Mouse (Mus musculus) ovary, postnatal 14 days (tissue): ENCODE measurements around the gene Tubb5.

ENCODE experiments used
- DNase-seq: peaks from one replicate; pipeline ENCODE4 v3.0.0; 2022; ENCODE audit warnings: low spot score

Gene Tubb5

DNA sequence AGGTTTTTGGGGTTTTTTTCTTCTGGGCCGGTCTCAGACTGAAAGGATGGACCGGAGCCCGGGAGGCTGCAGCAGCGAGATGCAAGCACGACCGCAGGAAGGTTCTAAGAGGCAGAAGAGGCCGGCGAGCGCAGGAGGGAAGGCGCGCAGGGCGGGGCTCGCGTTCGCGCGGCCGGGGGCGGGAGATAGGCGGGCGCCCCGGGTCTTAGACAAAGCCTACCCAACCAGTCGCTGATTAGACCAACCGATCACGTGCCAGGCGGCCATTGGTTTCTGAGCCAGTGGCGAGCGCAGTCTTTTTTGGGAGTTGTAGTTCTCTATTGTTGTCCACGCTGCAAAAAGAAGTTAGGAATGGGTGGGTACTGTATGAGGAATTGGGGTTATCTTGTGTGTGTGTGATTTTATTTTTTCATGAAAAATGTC is at the start of gene Tubb5:
Gene Tubb5, minus strand, starts transcription at position 185 of the 423 bp plus-strand sequence.
- peak; percentile 92 for DNase-seq

DNA sequence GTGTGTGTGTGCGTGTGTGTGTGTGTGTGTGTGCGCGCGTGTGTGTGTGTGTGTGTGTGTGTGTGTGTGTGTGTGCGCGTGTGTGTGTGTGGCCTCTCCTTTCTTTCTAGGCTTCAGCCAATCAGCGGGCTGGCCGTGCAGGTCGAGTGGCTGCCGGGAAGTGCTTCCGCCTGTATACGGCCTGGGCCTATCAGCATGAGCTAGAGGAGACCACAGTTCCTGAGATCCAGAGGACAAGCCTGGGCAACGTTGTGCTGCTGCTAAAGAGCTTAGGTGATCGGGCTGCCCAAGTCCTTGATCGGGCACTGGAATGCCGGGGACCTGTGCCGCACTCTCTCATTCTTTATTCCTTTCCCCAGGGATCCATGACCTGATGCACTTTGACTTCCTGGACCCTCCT is 49.6 kb upstream of the Tubb5 start:
- no peak for DNase-seq

DNA sequence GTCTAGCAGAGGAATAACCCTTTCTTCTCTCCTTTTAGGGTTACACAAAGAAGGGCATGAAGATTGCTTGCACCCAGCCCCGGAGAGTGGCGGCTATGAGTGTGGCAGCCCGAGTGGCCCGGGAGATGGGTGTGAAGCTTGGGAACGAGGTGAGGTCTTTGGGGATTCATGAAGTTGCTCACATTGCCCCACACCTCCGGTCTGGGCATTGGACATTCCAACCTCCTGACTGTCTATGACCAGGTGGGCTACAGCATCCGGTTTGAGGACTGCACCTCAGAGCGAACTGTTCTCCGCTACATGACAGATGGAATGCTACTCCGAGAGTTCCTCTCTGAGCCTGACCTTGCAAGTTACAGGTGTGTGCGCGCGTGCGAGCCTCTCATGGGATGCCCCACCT is 45.7 kb upstream of the Tubb5 start:
- no peak for DNase-seq

DNA sequence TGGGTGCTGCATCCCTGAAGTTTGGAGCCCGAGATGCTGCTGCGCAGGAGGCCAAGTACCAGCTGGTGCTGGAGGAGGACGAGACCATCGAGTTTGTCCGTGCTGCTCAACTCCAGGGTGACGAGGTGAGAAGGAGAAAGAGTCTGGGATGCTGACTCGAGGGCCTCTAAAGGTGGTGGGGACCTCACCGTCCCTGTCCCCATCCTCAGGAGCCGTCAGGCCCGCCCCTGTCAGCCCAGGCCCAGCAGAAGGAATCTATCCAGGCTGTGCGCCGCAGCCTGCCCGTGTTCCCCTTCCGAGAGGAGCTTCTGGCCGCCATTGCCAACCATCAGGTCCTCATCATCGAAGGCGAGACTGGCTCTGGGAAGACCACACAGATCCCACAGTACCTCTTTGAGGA is 44.8 kb upstream of the Tubb5 start:
- DNase-seq, result no peak

DNA sequence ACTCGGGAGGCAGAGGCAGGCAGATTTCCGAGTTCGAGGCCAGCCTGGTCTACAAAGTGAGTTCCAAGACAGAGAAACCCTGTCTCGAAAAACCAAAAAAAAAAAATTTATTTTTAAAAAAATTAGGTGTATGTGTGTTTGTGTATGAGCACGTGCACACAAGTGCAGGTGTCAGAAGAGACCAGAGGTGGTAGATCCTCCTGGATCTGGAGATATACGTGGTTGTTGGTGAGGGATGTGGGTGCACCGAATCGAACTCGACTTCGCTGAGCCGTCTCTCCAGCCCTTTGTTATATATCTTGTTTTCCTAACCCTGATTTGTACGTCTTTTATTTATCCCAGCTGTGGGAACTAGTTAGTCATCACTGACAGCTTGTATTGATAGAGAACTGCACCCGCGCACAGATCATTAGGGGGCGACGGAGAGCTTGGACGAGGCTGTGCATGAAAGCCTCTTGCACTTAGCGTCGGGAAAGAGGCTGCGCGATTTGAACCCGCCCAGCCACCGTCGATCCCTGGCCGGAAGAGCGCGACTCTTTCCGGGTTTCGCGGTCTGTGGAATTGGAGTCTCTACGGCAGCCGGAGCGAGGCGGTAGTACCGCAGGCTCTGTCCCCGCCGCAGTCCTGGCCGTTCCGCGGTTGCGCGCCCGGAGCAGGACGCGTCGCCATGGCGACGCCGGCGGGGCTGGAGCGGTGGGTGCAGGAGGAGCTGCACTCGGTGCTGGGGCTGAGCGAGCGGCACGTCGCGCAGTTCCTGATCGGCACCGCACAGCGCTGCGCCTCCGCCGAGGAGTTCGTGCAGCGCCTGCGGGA is 41.3 kb upstream of the Tubb5 start, which contains the start of gene Dhx16:
Gene Dhx16, plus strand, starts transcription at position 575 of the 813 bp plus-strand sequence.
- DNase-seq, result peak; percentile 90

DNA sequence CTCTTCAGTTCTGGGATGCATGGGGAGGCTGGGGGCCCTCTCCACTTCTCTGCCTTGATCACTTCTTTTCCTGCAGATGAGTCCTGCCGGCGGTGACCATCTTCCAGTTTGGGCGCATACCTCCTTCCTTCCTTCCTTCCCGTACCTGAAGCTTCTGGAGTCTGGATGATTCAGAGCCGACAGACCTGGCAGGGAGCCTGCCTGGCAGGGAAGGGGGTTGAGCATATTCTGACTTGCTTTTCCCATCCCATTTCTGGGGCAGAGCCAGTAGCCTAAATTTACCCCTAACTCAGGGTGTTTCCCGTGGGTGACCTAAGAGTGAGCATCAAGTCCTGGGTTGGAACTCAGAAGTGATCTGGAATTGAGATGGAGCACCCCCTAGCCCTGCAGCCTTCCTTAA is 36.6 kb upstream of the Tubb5 start:
- no peak for DNase-seq

DNA sequence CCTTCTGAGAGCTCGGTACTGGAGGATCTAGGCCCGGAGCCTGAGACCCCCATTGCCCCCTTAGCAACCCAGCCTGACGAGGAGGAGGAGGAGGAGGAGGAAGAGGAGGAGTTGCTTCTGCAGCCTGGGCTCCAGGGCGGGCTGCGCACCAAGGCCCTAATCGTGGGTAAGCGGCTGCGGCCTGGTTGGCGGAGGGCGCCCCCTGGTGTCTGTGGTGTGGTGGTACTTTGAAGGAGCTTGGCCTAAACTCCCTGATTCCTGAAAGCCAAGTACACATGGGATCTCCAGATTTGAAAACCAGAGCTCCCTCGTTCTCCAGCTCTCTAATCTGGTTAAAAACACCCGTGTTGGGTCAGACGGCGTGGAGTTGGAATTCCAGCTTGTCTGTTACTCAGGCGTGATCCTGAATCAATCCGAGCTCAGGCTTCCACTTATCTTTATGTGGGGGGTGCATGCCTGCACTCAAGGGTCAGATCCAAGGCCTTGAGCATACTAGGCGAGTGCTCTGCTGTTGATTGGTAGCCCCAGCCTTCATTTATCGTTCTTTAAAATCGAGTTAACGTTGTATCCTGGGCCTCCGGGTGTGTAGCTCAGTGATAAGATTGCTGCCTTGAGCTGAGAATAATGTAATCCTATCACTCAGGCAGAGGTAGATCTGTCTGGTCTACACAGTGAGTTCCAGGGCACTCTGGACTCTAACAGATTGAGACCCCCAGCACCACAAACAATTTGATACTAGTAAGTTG is 35.8 kb upstream of the Tubb5 start:
- DNase-seq, result peak; percentile 91

DNA sequence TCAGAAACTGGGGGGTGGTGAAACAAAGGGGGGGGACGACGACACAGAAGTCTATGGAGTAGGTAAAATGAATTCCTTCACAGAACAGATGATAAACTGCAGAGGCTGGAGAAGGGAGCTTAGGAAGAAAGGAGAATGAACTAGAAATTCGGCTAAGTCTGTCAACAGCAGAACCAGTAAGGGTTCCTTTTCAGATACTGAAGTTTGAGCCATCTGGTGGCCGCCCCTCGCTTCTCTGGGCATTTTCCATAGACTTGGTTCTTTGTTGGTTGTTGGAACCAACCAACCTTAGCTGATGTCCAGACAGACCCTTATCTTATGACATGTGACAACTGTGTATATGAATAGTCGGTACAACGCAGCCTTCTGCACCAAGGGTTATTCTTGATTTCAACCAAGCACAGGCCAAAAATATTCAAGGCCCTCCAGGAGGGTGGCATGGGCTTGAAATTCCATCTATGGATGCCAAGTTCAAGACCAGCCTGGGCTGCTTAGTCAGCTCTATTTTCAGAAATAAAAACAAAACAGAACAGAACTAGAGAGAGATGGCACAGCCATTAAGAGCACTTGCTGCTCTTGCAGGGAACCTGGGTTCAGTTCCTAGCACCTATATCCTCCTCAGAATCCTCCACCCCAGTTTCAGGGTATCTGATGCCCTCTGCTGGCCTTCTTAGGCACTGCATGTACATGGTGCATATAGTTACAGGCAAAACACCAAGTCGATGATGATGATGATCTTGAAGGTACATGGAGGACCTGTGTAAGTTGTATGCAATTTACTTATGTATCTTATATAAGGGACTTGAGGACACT is 33.0 kb upstream of the Tubb5 start:
- DNase-seq, result no peak

DNA sequence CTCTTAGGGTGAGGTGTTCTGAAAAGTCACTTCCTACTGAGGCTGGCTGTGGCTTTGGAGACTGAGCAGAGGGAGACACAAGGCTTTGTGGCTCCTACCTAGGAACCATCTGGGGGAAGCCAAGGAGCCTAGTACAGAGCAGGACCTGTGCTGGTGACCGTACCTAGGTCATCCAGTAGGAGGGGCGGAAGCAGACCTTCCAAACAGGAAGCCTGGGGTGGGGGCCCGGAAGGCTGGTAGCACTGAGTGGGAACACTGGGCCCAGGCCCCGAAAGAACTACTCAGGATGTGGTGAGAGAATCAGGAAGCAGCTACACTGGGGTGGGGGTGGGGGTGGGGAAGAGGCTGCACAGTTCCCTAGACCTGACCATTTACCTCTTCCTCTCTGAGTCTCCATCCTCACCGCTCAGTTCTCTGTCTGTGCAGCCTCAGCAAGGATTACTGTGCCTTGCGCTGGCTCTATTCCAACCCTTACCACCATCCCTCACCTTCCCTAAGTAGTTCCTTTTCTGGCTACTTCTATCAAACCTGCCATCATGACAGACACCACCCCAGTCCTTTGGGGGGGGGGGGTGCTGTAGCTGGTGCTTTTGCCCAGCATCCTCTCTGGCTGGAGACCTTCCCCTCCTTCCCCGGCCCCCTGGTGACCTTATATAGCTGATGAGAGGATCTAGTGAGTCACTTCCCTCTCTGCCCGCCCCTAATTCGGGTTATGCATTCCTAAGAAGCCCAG is 32.2 kb upstream of the Tubb5 start:
- no peak for DNase-seq

DNA sequence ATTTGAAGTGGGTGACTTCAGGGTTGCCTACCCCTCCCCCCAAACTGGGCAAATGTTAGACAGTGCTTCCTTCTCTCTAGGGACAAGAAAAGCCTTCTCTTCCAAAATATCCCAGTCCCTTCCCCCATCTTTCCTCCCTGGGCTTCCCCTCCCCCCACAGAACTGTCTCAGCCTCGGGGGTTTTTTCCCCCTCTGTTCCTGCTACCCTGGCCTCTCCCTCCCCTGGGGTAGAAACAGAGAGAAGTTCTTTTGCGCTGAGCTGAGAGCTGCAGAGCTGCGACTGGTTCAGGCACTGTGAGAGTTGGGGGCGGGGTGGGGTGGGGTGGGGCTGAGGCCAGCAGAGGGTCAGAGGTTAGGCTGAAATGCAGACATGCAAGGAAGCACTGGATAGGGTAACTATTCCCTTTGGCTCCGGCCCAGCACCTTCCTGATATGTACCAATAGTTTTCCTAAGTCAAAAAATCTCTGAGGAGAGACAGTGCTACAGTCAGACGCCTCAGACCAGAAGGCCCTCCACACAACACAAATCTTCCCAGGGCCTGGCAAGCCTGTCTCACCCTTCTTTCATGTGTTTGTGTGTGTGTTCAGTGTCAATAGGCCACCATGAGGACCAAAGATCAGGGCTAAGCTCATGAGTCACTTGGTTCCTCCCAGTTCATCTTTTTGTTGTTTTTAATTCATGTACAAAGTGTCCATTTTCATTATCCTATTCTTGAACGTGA is 31.4 kb upstream of the Tubb5 start:
- no peak for DNase-seq

DNA sequence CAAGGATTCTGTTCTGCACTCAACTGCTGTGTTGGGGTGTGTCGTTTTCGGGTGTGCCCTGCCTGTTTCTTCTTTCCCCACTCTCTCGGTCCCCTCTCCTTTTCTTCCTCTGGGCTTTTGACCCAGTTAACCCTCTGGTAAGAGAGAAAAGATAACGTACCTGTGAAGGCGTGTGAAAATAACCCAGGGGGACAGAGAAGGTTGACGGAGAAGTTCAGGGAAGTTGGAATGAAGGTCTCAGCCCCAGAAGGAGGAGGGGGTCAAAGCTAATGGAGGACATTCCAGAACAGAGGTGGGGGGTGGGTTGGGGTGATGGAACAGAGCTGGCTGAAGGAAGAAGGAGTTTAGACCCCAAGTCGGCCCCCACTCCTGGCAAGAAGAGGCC is 30.8 kb upstream of the Tubb5 start:
- DNase-seq, result no peak

DNA sequence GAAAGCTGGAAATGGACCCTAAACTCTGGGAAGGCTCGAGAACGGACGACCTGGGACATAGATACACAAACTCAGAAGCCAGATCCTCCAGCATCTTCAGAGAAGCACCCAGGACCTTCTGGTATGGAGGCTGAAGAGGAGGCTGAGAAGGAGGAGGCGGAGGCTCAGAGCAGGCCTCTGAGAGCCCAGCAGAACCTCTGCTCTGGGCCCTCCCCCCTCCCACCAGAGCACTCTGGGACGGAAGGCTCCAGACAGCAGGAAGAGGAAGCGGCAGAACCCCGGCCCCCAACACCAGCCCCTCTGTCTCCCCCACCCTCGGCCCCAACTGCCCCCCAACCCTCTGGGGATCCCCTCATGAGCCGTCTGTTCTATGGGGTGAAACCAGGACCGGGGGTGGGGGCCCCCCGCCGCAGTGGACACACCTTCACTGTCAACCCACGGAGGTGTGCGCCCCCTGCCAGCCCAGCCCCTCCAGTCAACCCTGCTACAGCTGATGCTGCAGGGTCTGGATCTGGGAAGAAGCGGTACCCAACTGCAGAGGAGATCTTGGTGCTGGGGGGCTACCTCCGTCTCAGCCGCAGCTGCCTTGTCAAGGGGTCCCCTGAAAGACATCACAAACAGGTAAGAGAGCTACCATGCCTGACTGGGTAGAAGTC is 30.2 kb upstream of the Tubb5 start:
- DNase-seq, result no peak

DNA sequence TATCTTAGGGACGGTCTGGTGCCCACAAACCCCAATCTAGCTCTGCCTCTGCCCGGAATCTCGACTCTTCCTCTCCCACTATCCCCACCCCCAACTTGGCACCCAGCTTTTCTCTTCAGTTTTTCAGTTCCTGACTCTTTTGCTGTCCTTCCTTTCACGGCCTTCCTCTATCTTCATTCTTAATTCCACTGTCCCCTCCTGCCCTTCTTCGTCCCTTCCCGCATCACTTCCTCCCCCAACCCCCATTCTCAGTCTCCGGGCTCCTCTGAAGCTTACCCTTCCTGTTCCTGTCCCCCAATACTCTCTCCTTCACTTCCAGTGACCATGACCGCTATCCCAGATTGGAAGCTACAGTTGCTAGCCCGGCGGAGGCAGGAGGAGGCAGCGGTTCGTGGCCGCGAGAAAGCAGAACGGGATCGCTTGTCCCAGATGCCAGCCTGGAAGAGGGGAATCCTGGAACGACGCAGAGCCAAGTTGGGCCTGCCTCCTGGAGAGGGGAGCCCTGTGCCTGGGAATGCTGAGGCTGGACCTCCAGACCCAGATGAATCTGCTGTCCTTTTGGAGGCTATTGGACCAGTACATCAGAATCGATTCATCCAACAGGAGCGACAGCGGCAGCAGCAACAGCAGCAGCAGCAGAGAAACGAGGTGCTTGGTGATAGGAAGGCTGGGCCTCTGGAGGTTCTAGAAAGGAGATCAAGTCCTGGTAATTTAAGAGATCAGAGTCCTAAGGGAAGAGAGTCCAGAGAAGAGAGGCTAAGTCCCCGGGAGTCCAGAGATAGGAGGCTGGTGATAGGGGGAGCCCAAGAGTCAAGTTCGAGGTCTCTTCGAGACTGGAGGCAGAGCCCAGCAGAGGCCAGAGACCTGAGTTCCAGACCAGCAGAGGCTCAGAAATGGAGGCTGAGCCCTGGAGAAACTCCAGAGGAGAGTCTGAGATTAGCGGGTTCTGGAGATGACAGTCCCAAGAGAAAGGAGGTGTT is 29.1 kb upstream of the Tubb5 start:
- no peak for DNase-seq

DNA sequence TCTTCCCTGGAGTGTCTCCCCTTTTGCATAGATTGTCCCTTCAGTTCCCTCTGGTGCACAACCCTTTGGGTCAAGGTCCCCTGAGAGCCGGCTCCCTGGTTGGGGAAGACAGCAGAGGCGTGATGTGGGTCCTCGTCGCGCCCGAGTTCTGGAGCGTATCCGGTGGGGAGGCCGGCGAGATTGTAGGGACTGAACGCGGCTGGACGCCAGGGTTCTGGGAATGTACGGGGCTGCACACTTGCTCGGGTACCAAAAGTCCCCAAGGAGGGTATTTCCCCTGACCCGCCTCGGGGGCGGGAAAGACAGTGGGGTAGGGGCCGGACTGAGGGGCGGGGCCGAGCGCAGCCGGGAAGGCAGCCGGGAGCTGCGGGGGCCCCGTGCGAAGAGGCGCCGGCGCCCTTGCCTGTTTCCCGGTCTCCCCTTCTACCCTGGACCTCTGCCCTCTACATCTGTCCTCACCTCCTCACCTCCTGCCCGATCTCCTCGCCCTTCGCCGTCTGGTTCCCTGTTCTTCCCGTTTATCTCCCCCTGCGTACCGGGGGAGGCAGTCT is 28.2 kb upstream of the Tubb5 start:
- peak; percentile 51 for DNase-seq

DNA sequence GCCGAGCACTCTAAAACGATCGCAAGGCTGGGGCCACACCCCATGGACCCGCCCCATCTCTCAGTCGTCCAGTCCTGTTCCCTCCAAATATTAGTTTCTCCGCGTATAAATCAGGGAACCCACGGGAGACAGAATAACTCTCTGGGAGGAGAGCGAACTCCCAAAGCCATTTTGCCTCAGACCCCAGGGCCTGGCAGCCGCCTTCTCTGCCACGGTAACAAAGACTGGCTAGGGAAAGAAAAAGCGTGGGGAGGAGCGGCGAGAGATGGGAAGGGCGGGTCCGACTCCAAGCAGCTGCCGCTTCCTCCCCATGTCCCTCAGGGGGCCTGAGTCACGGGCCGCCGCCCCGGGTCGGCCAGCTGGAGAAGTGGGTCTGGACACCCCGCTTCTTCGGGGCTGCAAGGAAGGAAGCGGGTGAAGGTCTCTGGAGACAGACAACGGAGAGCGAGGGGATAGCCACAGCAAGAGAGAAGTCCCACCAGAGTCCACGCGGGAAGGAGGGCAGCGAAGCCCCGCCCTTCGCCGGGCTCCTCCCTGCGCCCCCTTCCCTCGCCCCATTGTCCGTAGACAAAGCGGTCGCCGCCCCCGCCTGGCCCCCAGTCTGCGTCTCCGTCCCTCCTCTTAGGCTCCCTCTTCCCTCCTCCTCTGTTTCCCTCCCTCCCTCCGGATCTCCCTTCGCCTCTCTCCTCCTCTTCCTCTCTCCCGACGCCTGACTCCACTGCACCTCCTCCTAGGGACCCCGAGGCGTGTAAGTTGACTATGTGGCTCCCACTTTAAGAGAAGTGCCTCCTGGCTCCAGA is 27.6 kb upstream of the Tubb5 start, which contains the start of gene Ppp1r18:
Gene Ppp1r18, plus strand, starts transcription at position 113 of the 800 bp plus-strand sequence.
- peak; percentile 62 for DNase-seq

DNA sequence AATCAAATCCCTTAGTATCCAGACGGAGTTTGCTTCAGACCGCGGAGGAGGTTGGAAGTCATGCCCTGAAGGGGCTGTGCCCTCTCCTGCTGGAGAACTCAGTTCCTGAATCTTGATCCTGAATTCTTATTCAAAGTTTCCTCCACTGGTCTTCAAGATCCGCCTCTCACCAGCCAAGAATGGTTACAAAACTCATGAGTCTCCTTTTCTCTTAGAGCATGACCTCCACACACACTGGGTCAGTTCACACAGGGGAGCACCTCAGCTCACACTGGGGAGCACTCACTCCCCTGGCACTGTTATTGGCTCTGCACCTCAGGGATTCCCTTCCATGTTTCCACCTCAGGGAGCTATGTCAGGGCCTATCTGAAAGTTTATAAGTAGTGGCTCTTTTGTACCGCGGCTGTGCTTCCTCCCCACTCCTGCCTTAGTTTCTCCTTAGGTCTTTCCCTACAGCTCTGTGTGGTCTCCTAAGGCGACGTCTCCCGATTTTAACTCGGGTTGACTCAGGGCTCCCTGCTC is 26.8 kb upstream of the Tubb5 start:
- DNase-seq, result no peak

DNA sequence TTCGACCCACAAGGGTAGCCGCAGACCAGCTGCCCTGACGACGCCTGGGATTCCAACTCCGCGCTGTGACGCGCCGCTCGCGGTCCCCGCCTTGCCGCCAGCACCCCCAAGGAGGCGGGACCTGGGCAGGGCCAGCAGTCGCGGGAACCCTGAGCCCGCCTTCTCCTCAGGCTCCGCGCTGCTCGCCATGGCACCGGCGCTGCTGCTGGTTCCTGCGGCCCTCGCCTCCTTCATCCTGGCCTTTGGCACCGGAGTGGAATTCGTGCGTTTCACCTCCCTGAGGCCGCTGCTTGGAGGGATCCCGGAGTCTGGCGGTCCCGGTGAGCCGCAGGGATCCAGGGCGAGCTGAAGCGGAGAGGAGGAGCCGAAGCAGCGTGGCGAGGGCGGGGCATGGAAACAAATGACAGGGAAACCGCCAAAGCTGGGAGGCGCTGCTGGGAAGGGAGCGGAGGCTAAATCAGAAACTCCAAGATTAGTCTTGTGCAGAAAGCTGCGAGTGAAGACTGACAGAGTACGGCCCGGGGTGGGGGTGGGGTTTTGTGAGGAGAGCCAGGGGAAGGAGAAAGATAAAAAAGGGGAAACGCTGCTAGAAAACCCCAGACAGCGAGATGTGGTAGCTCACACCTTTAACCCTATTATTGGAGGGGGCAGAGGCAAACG is 23.2 kb upstream of the Tubb5 start, which contains the start of gene Nrm:
Gene Nrm, plus strand, starts transcription at position 121 of the 660 bp plus-strand sequence.
- peak; percentile 84 for DNase-seq
